Mouse (Mus musculus) forebrain, embryonic 12.5 days (tissue): ENCODE data around the gene Dynlrb1. TPM values are rescaled to one million over a fixed set of nuclear protein-coding genes. Genes with fewer than 3 reads are reported as not detected.

Source experiments
- ATAC-seq: fragments of 200-750 bp; cut with Nextera tagmentation; 2 replicates; pipeline ENCODE4 v1.8.0; 2017; ENCODE audit warnings: moderate TSS enrichment; ENCODE audit not compliant: low FRiP score
- H3K27ac ChIP-seq: fragments of 300-500 bp; sonication (generic); 2 replicates; pipeline ENCODE4 v1.5.1; 2016; ENCODE audit warnings: mild to moderate bottlenecking
- H3K27me3 ChIP-seq: fragments of 300-500 bp; sonication (generic); 2 replicates; pipeline ENCODE4 v1.6.1; 2016; ENCODE audit warnings: mild to moderate bottlenecking
- H3K36me3 ChIP-seq: fragments of 300-500 bp; sonication (generic); replicated peaks from 2 replicates; pipeline ENCODE4 v1.6.1; 2016; ENCODE audit warnings: mild to moderate bottlenecking
- H3K4me1 ChIP-seq: fragments of 300-500 bp; sonication (generic); 2 replicates; pipeline ENCODE4 v1.6.1; 2016
- H3K4me2 ChIP-seq: fragments of 300-500 bp; sonication (generic); 2 replicates; pipeline ENCODE4 v1.6.1; 2016; ENCODE audit warnings: mild to moderate bottlenecking, moderate library complexity
- H3K4me3 ChIP-seq: fragments of 300-500 bp; sonication (generic); replicated peaks from 2 replicates; pipeline ENCODE4 v1.5.1; 2016; ENCODE audit warnings: mild to moderate bottlenecking
- H3K9ac ChIP-seq: fragments of 300-500 bp; sonication (generic); 2 replicates; pipeline ENCODE4 v1.6.1; 2016; ENCODE audit warnings: mild to moderate bottlenecking
- H3K9me3 ChIP-seq: fragments of 300-500 bp; sonication (generic); 2 replicates; pipeline ENCODE4 v1.6.1; 2016
- WGBS: fragments of 180-500 bp; shearing (Covaris S2); methylation state at CpG from one replicate; pipeline ENCODE4 v1.1.7; 2016; 5-methylcytosine and 5-hydroxymethylcytosine counted together
- polyA plus RNA-seq: library from polyadenylated mRNA; unstranded; fragments of >200 nt; fragmentation: Nextera tagmentation; extraction: Ambion mirVana; gene quantifications from 2 replicates; pipeline ENCODE4 v1.2.1, GENCODE M21; 2016

Gene Dynlrb1
- polyA plus RNA-seq, 1 experiment from 2014 or later = 447 TPM

DNA sequence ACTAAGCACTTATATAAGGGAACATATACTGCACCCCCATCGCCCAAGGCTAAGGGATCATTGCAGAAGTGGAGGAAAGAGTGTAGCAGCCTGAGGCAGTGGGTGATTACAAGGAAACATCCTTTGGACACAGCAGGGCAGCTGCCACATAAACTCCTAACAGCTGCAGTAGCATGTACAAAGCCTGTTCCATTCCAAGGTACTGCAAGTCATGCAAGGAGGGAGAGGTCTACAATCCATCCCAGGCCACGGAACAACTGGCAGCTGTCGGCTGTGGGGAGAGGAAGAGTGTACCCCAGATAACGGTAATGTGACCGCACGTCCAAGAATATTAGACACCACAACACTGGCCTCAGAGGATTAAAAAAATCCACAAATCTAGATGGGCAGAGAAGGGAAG, 29.2 kb downstream of the Dynlrb1 start:
- Histone ChIP-seq H3K27me3 (no peaks in the 10 kb centered on the region), H3K9ac (no peak overlapping the region), H3K27ac (no peak overlapping the region), H3K4me3 (no peak overlapping the region), H3K4me1 (no peaks in the 10 kb centered on the region), H3K4me2 (no peak overlapping the region), H3K36me3 (no peaks in the 10 kb centered on the region), H3K9me3 (no peaks in the 10 kb centered on the region)
- no peak for ATAC-seq
- 90% methylated on average over 6 of the region's 6 CpGs for WGBS

DNA sequence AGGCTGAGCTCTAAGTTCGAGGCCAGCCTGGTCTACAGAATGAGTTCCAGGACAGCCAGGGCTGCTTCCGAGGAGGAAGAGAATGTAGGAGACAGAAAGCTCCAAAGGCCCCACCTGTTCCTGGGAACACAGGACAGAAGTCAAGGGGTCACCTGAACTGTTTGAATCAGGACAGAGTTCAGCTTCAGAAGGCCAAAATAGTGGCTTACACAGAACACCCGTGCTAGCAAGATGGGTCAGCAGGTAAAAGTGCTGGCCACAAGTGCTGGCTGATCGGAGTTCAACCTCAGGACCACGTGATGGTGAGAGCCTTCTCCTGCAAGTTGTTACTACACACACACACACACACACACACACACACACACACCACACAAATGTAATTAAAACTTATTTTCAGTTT, 30.6 kb downstream of the Dynlrb1 start:
- no peak overlapping the region for H3K4me2 ChIP-seq
- H3K27me3 ChIP-seq = no peaks in the 10 kb centered on the region
- no peaks in the 10 kb centered on the region for H3K9me3 ChIP-seq
- no peak overlapping the region for H3K9ac ChIP-seq
- no peaks in the 10 kb centered on the region for H3K36me3 ChIP-seq
- ATAC-seq = no peak
- no peaks in the 10 kb centered on the region for H3K4me1 ChIP-seq
- WGBS = 87% methylated on average over 5 of the region's 5 CpGs
- no peak overlapping the region for H3K27ac ChIP-seq
- no peak overlapping the region for H3K4me3 ChIP-seq

DNA sequence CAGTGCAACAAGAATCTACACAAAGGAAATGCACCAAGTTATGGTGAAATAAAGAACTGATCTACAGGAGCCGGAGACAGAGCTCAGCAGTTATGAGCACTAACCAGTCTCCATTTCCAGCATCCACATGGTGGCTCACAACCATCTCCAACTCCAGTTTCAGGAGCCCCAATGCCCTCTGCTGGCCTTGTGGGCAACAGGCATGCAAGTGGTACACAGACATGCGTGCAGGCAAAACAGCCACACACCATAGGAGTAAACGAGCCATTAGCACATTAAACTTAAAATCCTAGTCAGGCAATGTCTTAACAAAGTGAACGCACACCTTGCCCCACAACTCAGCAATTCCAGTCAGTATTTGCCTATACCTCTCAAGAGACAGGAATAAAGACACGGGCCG, 35.6 kb downstream of the Dynlrb1 start:
- no peaks in the 10 kb centered on the region for H3K9me3 ChIP-seq
- no peaks in the 10 kb centered on the region for H3K27me3 ChIP-seq
- no peak overlapping the region for H3K27ac ChIP-seq
- no peak overlapping the region for H3K4me3 ChIP-seq
- WGBS = 79% methylated on average over 6 of the region's 6 CpGs
- peaks cover 2% of the 10 kb centered on the region for H3K4me1 ChIP-seq
- ATAC-seq = no peak
- H3K4me2 ChIP-seq = no peak overlapping the region
- no peak overlapping the region for H3K9ac ChIP-seq
- no peaks in the 10 kb centered on the region for H3K36me3 ChIP-seq

DNA sequence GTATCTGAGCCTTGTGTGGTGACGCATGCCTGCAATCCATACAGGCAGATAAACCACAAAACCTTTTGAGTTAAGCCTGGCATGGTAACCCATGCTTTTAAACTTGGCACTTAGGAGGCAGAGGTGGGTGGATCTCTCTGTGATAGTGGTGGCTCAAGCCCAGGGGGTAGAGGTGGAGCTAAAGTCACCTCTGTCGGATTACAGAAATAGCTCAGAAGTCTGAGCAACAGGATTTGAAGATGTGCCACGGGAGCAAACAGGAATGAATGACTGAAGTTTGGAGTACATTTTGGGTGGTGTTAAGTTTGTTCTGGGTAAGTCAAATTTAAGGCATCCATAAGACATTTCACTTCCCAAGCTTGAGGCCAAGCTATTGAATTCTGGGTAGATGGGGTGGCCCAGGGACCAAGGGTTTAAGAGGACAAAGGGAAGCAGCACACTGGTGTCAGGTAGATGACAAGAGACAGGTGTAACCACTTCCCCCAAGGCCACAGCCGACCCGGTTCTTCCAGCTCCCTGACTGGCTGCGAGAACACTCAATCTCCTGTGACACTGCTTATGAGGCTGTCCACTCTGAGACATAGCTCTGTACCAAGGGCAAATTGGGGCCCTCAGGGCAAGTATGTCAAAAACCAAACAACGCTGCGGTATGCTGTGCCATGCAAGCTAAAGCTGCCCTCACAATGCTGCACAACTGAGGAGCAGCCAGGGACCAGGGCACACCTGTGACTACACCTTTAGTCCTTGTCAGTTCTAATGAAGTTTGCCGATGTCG, 36.2 kb downstream of the Dynlrb1 start:
- Histone ChIP-seq H3K4me3 (no peak overlapping the region), H3K9ac (no peak overlapping the region), H3K4me1 (peaks cover 8% of the 10 kb centered on the region), H3K9me3 (no peaks in the 10 kb centered on the region), H3K4me2 (no peak overlapping the region), H3K27ac (no peak overlapping the region), H3K36me3 (0 out of 2 replicates have a peak, but pooled peaks cover under 1% of the 10 kb centered on the region), H3K27me3 (no peaks in the 10 kb centered on the region)
- 77% methylated on average over 10 of the region's 10 CpGs for WGBS
- ATAC-seq = no peak

DNA sequence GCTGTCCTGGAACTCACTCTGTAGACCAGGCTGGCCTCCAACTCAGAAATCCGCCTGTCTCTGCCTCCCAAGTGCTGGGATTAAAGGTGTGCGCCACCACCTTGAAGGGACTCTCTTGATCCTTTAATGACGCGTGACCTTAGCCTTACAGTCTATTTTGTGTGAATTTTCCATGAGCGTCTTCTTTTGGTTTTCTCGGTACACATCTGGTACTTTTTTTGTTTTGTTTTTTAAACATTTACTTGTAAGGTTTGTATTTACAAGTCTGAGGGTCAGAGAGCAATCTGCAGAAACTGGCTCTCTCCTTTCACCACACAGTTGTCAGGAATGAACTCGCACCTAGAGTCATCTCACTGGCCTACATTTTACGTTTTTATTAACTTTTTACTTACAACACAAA, 37.3 kb downstream of the Dynlrb1 start:
- no peak overlapping the region for H3K9ac ChIP-seq
- peaks cover 9% of the 10 kb centered on the region; the same call in 1 of the 2 replicates for H3K36me3 ChIP-seq
- no peak overlapping the region for H3K4me3 ChIP-seq
- no peak for ATAC-seq
- H3K9me3 ChIP-seq = no peaks in the 10 kb centered on the region
- no peak overlapping the region for H3K27ac ChIP-seq
- no peak overlapping the region for H3K4me2 ChIP-seq
- H3K27me3 ChIP-seq = no peaks in the 10 kb centered on the region
- H3K4me1 ChIP-seq = peaks cover 11% of the 10 kb centered on the region
- 91% methylated on average over 8 of the region's 8 CpGs for WGBS

DNA sequence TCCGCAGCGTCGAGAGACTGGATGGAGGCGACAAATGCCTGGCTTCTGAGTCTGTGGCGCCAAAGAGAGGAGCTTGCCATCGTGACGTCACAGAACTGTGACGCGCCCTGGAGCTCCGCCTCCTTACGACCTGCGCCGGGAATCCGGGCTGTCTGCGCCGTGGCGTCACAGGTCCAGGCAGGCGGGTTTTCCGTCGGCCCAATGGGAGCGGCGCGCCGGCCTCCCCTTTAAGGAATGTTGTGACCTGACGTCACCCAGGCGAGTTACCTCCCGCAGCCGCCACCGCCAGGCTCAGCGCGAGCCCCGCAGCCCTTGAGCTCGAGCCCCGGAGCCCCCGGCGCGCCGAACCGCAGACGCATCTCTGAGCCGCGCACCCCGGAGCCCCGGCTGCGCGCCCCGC, 39.9 kb downstream of the Dynlrb1 start, which contains the start of gene Map1lc3a:
Gene Map1lc3a (plus strand): TSS at position 103 of the 400 bp plus-strand sequence.
- peak within 1 kb of the TSS; percentile 74 for H3K27ac ChIP-seq
- WGBS = under 1% methylated on average over 47 of the region's 47 CpGs

DNA sequence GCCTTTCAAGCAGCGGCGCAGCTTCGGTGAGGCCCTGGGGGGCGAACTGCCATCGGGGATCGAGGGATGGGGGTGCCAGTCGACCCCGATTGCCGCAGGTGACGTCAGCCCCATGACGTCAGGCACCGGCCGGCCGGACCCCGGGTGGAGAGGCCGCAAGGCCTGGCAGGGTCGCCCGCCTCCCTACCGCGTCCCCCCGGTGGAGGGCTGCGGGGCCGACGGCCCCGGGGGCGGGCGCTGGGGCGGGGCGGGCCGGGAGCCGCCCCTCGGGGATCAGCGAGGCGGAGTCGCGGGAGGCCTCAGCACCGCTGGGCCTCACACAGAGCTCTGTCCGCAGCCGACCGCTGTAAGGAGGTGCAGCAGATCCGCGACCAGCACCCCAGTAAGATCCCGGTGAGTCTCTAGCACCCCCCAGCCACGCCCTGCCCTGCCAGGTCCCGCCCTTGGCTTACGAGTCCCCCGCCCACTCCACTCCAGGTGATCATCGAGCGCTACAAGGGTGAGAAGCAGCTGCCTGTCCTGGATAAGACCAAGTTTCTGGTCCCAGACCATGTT, 40.4 kb downstream of the Dynlrb1 start:
- Histone ChIP-seq H3K9ac (peak overlapping the region; percentile 81), H3K4me1 (peaks cover 11% of the 10 kb centered on the region), H3K4me2 (peak overlapping the region; percentile 73), H3K27ac (peak overlapping the region; percentile 74), H3K36me3 (peaks cover 21% of the 10 kb centered on the region), H3K27me3 (no peaks in the 10 kb centered on the region), H3K4me3 (peak overlapping the region; percentile 77), H3K9me3 (no peaks in the 10 kb centered on the region)
- ATAC-seq = peak; percentile 82
- WGBS = 2% methylated on average over 49 of the region's 49 CpGs

More for the DNA sequence above, 39.9 kb downstream of the Dynlrb1 start, which contains the start of gene Map1lc3a:
- Histone ChIP-seq H3K9ac (peak within 1 kb of the TSS; percentile 81), H3K36me3 (peaks cover 21% of the 10 kb centered on the region), H3K27me3 (no peaks in the 10 kb centered on the region), H3K9me3 (no peaks in the 10 kb centered on the region), H3K4me1 (peaks cover 11% of the 10 kb centered on the region), H3K4me2 (peak within 1 kb of the TSS; percentile 73), H3K4me3 (peak within 1 kb of the TSS; percentile 77)
- peak; percentile 94 for ATAC-seq

DNA sequence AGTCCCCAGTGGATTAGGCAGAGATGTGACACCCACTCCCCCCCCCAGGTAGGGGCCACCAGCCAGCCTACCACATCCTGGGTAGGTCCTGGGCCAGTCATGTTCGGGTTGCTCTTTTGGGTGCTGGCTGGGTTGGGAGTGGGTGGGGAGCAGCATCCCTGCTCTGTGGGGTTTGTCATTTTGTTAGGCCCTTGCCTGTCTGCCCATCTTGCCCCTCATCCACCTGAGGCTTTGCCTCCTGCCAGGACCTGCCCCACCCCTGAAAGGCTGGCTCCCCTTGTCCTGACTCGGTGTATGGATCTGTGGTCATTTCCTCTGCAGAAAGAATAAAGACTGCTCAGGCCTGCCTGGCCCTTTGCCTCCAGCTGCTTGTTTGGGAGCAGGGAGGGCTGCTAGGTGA, 41.4 kb downstream of the Dynlrb1 start:
- H3K4me2 ChIP-seq = peak overlapping the region; percentile 73

DNA sequence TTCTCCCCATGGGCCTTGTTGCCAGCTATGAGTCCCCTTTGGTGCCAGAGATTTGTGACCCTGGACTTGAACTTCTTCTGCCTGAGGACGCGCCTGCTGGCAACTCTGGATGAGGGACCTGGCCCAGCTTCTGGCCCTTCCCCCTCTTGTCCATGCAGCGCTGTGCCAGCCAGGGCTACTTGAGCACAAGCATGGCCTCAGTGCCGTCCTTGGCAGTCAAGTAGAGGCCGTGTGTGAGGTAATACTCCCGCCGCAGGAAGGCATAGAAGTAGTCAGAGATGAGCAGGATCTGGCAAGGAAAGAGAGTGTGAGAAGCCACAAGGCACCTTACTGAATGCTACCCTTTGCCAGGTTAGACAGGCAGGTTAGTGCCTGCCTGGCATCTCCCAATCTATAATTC, 42.0 kb downstream of the Dynlrb1 start:
- no peaks in the 10 kb centered on the region for H3K27me3 ChIP-seq
- ATAC-seq = no peak
- H3K4me2 ChIP-seq = no peak overlapping the region
- H3K9me3 ChIP-seq = no peaks in the 10 kb centered on the region
- H3K4me3 ChIP-seq = no peak overlapping the region
- H3K4me1 ChIP-seq = peaks cover 11% of the 10 kb centered on the region
- no peak overlapping the region for H3K27ac ChIP-seq
- H3K36me3 ChIP-seq = peaks cover 26% of the 10 kb centered on the region
- no peak overlapping the region for H3K9ac ChIP-seq
- WGBS = 93% methylated on average over 7 of the region's 7 CpGs

More for the DNA sequence above, 41.4 kb downstream of the Dynlrb1 start:
- H3K4me3 ChIP-seq = peak overlapping the region; percentile 77; the same call in 1 of the 2 replicates
- no peaks in the 10 kb centered on the region for H3K27me3 ChIP-seq
- H3K4me1 ChIP-seq = peaks cover 11% of the 10 kb centered on the region
- 86% methylated on average over 2 of the region's 2 CpGs for WGBS
- no peak overlapping the region for H3K27ac ChIP-seq
- peaks cover 21% of the 10 kb centered on the region for H3K36me3 ChIP-seq
- H3K9ac ChIP-seq = no peak overlapping the region; the same call in 1 of the 2 replicates
- no peak for ATAC-seq
- no peaks in the 10 kb centered on the region for H3K9me3 ChIP-seq

DNA sequence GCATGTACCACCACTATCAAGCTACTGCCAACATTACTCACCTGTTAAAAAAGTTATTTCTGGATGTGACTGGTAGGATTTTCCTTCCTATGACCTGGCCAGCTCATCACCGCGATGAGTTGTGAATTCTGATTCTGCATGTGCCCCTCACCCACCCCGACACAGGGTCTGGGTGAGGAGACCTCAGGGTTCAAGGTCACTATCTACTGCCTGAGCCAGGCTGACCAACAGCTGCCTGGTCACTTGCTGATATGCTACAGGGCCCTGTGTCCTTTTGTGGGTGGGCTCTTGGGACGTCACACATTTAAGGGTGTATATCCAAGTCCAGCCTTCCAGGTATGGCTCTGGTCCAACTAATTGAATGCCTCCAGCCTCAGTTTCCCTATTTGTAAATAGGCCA, 42.8 kb downstream of the Dynlrb1 start:
- no peaks in the 10 kb centered on the region for H3K9me3 ChIP-seq
- H3K36me3 ChIP-seq = peaks cover 33% of the 10 kb centered on the region
- H3K4me1 ChIP-seq = peaks cover 11% of the 10 kb centered on the region
- H3K27me3 ChIP-seq = no peaks in the 10 kb centered on the region
- 91% methylated on average over 4 of the region's 4 CpGs for WGBS
- H3K4me2 ChIP-seq = no peak overlapping the region
- H3K4me3 ChIP-seq = no peak overlapping the region
- no peak overlapping the region for H3K9ac ChIP-seq
- ATAC-seq = no peak
- no peak overlapping the region for H3K27ac ChIP-seq

DNA sequence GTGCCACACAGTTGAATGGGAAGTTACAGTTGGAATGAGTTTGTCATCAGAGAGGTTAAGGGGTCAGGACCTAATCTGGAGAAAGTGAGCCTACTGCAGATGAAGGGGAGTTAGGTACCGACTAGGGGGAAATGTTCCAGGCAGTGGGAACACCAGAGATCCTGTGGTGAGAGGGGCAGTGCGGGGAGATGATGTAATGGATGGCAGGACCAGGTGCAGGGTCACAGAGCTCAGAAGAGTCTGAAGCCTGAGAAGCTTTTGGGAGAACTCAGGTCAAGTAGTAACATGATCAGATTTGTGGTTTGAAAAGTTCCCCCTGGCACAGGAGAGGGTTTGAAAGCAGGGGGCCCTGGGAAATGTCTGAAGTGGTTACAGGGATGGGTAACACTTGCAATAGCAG, 43.8 kb downstream of the Dynlrb1 start:
- H3K4me2 ChIP-seq = no peak overlapping the region
- no peak overlapping the region for H3K4me3 ChIP-seq
- peaks cover 40% of the 10 kb centered on the region for H3K36me3 ChIP-seq
- no peak overlapping the region for H3K27ac ChIP-seq
- no peak overlapping the region for H3K9ac ChIP-seq
- no peaks in the 10 kb centered on the region for H3K27me3 ChIP-seq
- H3K4me1 ChIP-seq = peaks cover 11% of the 10 kb centered on the region
- no peak for ATAC-seq
- H3K9me3 ChIP-seq = no peaks in the 10 kb centered on the region
- 79% methylated on average over 2 of the region's 2 CpGs for WGBS

DNA sequence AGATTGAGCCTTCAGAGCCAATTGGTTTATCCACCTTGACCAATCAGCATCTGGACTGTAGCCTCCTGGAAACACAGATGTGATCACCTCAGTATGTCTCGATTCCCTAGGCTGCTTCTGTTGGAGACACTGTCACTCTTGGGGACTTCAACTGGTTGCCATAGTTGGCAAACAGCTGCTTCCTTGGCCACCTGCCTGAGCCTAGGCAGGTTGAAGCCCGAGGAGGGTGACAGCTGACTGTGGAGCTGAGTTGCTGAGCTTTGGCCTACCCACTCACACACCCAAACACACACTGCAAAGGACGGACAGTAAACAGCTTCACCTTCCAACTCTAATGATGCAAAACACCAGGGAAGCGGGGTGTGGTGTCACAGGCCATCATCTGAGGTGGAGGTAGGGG, 47.5 kb downstream of the Dynlrb1 start:
- Histone ChIP-seq H3K9ac (no peak overlapping the region), H3K27ac (no peak overlapping the region), H3K4me1 (no peaks in the 10 kb centered on the region), H3K4me2 (no peak overlapping the region), H3K9me3 (no peaks in the 10 kb centered on the region), H3K36me3 (peaks cover 37% of the 10 kb centered on the region; the same call in 1 of the 2 replicates), H3K27me3 (no peaks in the 10 kb centered on the region), H3K4me3 (no peak overlapping the region)
- ATAC-seq = no peak
- 91% methylated on average over 4 of the region's 4 CpGs for WGBS

DNA sequence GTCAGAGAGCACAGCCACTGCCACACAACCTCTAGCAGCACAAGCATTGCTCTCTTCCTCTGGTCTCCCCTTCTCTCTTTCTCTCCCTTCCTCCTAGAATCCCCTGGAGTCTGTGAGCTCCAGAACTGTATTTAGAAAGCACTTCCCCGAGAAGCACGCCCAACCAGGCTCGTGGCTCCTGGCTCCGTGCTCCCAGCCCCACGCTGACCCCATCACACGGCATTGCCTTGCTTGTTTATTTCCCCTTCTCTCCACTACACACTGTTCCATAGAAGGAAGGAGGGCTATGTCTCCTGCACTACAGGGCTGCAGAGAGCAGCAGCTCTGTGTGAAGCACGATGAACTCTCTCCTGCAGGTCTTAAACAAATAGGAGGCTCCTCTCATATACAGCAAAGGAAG, 48.3 kb downstream of the Dynlrb1 start:
- WGBS = 94% methylated on average over 7 of the region's 7 CpGs
- Histone ChIP-seq H3K27me3 (no peaks in the 10 kb centered on the region), H3K9me3 (no peaks in the 10 kb centered on the region), H3K4me1 (no peaks in the 10 kb centered on the region), H3K4me2 (no peak overlapping the region), H3K4me3 (no peak overlapping the region), H3K9ac (no peak overlapping the region), H3K27ac (no peak overlapping the region), H3K36me3 (peaks cover 28% of the 10 kb centered on the region)
- no peak for ATAC-seq
